Mouse (Mus musculus) liver, adult (tissue): ENCODE data around the gene Gm4559.
"Not testable (repeated sequence)": the region's sequence is repeated elsewhere in the genome, so short reads cannot be mapped to it uniquely, and the experiment has no call there.

Experiments used
- GATA4 ChIP-seq: IDR thresholded peaks from 2 replicates; pipeline ENCODE4 v1.6.1; 2014; ENCODE audit warnings: mild to moderate bottlenecking, low read length; ENCODE audit not compliant: insufficient replicate concordance

The Gm4559 gene

DNA sequence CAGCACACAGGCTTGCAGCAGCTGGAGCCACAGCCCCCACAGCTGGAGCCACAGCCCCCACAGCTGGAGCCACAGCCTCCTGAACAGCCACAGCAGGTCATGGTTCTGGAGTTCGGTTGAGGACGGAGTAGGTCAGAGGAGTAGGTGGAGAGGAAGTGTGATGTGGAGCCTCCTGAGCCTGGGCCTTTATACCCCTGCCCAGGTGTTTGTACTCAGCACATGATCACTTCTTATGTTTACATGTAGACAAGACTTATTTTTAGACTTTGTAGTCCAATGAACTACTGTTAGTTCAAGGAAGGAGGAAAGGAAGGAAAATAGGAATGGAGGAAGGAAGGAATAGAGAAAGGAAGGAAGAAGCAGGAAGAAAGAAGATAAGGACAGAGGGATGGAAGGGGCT is 33.2 kb downstream of the Gm4559 start, which contains the start of gene Gm40460:
Gene Gm40460, minus strand, starts transcription at position 101 of the 400 bp plus-strand sequence.
- TF ChIP-seq GATA4 = no peak

DNA sequence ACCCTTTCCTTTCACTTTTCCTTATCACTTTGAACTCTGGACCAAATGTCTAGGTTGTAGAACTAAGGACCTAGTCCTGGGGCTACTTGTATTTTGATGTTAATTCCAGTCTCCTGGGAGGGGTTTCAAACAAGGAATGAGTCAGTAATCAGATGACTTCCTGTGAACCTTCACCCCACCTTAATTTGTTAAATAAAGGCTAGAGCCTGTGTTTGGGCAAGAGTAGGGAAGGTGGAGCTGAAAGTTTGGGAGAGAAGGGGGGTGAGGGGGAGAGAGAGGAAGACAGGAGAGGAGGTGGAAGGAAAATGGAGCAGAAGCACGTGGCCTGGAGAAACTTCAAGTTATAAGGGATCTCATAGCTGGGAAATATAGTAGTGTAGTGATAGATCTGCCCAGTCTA is 42.6 kb downstream of the Gm4559 start:
- TF ChIP-seq GATA4 = no peak

DNA sequence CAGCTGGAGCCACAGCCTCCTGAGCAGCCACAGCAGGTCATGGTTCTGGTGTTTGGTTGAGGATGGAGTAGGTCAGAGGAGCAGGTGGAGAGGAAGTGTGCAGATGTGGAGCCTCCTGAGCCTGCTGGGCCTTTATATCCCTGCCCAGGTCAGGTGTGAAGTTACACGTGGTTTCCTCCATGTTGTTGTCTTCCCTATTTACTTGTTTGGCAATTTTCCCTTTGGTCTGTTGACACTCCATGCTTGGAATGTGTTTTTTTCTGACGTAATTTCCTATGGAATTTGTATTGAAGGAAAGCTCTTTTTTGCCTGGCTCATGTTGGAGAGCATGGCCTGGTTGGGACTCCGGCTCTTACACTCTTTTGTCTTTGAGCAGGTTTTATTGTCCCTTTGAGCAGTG is 44.3 kb downstream of the Gm4559 start, which contains the start of gene Krtap5-5:
Gene Krtap5-5, minus strand, starts transcription at position 101 of the 400 bp plus-strand sequence.
- not testable (repeated sequence) for TF ChIP-seq GATA4

DNA sequence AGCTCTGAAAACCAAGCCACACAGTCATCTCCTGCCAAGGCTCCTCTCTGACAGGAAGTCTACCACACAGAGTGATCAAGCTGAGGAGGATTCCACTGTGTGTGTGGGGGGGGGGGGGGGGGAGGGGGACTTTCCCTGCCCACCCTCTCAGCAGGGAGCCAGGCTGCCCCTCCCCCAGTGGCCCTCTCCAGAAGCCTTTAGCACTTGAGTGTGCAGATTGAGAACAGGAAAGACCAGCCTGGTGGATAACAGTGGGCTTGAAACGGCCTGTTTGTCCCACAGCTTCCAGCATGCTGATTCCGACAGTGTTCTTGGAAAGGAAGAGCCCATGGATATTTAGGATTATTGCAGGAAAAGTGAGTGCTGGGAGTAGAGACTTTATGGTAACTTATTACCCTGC is 49.6 kb downstream of the Gm4559 start:
- no peak for TF ChIP-seq GATA4
